Mouse (Mus musculus) spleen, adult 2 months (tissue): ENCODE data around the gene Dnpep.

Experiments used
- CTCF ChIP-seq: fragments of 200-500 bp; IDR thresholded peaks from 2 replicates; pipeline ENCODE4 v1.5.1; 2011; ENCODE audit warnings: mild to moderate bottlenecking, inconsistent platforms; ENCODE audit not compliant: insufficient read depth, insufficient read length, insufficient replicate concordance; ENCODE audit errors: extremely low read depth
- POLR2A ChIP-seq: fragments of 200-500 bp; IDR thresholded peaks from 2 replicates; pipeline ENCODE4 v1.6.1; 2011; ENCODE audit warnings: low read depth, low read length, inconsistent platforms

DNA sequence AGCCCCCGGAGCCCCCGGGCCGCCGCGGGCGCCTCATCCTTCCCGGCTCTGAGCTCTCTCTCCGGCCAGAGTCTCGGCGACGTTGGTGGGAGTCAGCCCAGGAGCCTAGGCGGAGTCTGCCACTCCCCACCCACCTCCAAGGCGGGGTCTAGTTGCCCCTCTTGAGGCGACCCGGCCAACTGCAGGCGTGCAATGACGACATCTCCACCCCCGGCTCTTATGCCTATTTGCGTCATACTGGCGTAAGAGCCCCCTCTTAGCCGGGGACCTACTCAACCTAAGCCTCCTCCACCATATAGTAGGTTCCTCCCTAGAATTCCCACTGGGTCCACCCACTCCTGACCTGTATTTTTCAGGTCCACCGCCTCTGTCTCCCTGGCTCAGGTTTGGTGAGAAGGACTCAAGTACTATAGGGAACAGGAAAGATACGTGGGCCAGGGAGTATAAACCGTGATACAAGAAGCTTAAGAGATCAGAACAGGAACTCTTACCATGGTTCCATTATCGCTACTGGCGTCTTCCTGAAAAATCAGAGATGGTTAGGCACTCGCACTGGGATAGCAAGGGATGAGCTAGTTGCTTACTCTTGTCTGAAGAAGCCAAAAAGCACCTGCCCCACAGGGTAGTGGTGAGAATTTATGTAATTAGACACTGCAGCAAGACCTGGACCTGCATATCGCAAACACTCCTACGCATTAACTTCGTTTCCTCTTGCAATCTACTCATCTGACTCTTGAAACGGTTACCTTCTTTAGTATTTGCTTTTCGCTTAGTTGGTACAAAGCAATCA lies 53.5 kb downstream of the Dnpep start, which contains the start of gene Ptprn:
- TF ChIP-seq CTCF: no peak
- TF ChIP-seq POLR2A: no peak
